Mouse (Mus musculus) liver, embryonic 13.5 days (tissue): ENCODE data around the gene Fbln2. TPM values are rescaled to one million over a fixed set of nuclear protein-coding genes. Genes with fewer than 3 reads are reported as not detected.

ENCODE experiments used
- ATAC-seq: fragments of 200-750 bp; cut with Nextera tagmentation; 2 replicates; pipeline ENCODE4 v1.8.0; 2017; ENCODE audit warnings: low read depth, mild to moderate bottlenecking, moderate number of reproducible peaks, moderate library complexity
- DNase-seq: peaks from one replicate; pipeline ENCODE4 v3.0.0; 2022
- H3K27ac ChIP-seq: fragments of 300-500 bp; sonication (generic); 2 replicates; pipeline ENCODE4 v1.5.1; 2015; ENCODE audit warnings: moderate library complexity, mild to moderate bottlenecking, inconsistent platforms
- H3K27me3 ChIP-seq: fragments of 300-500 bp; sonication (generic); 2 replicates; pipeline ENCODE4 v1.6.1; 2015; ENCODE audit warnings: mild to moderate bottlenecking, inconsistent platforms
- H3K36me3 ChIP-seq: fragments of 300-500 bp; sonication (generic); 2 replicates; pipeline ENCODE4 v1.6.1; 2015; ENCODE audit warnings: mild to moderate bottlenecking, inconsistent platforms
- H3K4me1 ChIP-seq: fragments of 300-500 bp; sonication (generic); replicated peaks from 2 replicates; pipeline ENCODE4 v1.6.1; 2015; ENCODE audit warnings: inconsistent platforms
- H3K4me2 ChIP-seq: fragments of 300-500 bp; sonication (generic); 2 replicates; pipeline ENCODE4 v1.6.1; 2015; ENCODE audit warnings: inconsistent platforms, mild to moderate bottlenecking, moderate library complexity
- H3K4me3 ChIP-seq: fragments of 300-500 bp; sonication (generic); replicated peaks from 2 replicates; pipeline ENCODE4 v1.5.1; 2015; ENCODE audit warnings: mild to moderate bottlenecking, inconsistent platforms
- H3K9ac ChIP-seq: fragments of 300-500 bp; sonication (generic); 2 replicates; pipeline ENCODE4 v1.6.1; 2015; ENCODE audit warnings: mild to moderate bottlenecking, inconsistent platforms
- H3K9me3 ChIP-seq: fragments of 300-500 bp; sonication (generic); replicated peaks from 2 replicates; pipeline ENCODE4 v1.6.1; 2016; ENCODE audit warnings: inconsistent platforms
- WGBS: fragments of 180-500 bp; shearing (Covaris S2); methylation state at CpG from one replicate; pipeline ENCODE4 v1.1.7; 2015; ENCODE audit not compliant: insufficient replicate concordance; 5-methylcytosine and 5-hydroxymethylcytosine counted together
- polyA plus RNA-seq: library from polyadenylated mRNA; unstranded; fragments of >200 nt; fragmentation: Nextera tagmentation; extraction: Ambion mirVana; gene quantifications from 2 replicates; pipeline ENCODE4 v1.2.1, GENCODE M21; 2015

Gene Fbln2
- polyA plus RNA-seq, 1 experiment from 2014 or later, result 8.7 TPM

DNA sequence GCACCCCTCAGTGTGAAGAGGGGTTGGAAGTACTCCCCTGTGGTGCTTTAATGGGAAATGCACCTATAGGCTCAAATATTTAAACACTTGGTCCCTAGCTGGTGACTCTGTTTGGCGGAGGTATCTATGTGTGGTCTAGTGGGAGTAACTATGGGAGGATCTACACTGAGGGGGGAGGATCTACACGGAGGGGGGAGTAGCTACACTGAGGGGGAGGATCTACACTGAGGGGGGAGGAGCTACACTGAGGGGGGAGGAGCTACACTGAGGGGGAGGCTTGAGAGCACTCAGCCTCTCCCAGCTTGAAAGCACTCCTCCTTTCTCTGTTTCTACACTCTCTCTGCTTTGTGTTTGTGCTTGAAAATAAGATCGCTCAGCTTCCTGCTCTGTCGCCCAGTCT is 67.2 kb downstream of the Fbln2 start:
- WGBS, result 21% methylated on average over 4 of the region's 4 CpGs
- Histone ChIP-seq H3K4me3 (no peak overlapping the region), H3K4me1 (no peaks in the 10 kb centered on the region), H3K27ac (no peak overlapping the region), H3K27me3 (peaks cover 37% of the 10 kb centered on the region), H3K4me2 (no peak overlapping the region), H3K36me3 (no peaks in the 10 kb centered on the region), H3K9ac (no peak overlapping the region), H3K9me3 (no peaks in the 10 kb centered on the region)
- DNase-seq, result no peak
- peak; percentile 41; the same call in 1 of the 2 replicates for ATAC-seq

DNA sequence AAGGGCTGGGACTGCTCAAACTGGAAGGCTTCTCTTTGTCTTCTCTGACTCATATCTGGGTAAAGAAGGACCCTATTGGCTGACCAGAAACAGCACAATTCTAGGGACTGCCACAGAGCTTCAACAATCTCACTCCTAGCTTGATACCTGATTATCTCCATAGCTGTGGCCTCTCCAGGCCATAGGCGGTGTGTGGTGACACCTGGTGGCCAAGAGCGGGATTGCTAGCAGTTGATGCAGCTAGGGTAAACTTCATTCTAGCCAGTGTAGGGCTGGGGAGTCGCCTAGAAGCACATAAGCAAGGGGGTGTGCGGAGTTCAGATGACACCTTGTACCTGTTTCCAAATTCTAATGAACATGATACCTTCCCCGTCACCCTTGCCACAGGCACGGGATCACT is 69.0 kb downstream of the Fbln2 start:
- Histone ChIP-seq H3K4me2 (no peak overlapping the region), H3K27ac (no peak overlapping the region), H3K9ac (no peak overlapping the region), H3K4me3 (no peak overlapping the region), H3K27me3 (peaks cover 55% of the 10 kb centered on the region), H3K9me3 (no peaks in the 10 kb centered on the region), H3K4me1 (peaks cover 4% of the 10 kb centered on the region; the same call in 1 of the 2 replicates), H3K36me3 (no peaks in the 10 kb centered on the region)
- ATAC-seq (peak; percentile 45; the same call in 1 of the 2 replicates), DNase-seq (peak; percentile 63)
- 3% methylated on average over 6 of the region's 6 CpGs for WGBS

DNA sequence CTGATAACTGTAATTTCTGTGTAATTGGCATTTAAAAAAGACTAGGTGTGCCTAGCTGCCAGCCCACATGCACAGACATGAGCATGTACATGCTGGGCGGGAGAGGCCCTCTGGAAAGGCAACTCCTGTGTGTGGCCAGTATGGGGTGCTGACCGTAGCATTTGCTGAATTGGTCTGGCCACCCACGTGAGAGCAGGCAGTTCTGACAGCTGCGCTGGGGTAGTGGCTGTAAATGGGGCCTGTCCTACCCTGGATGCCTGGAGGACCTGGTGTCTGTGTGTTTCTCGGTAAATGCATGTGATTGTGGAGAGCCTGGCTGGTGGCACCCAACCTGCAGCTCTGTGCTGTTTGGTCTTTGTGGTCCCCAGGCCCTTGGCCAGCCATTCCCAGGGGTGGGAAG is 69.5 kb downstream of the Fbln2 start:
- 40% methylated on average over 5 of the region's 5 CpGs for WGBS
- no peak overlapping the region for H3K27ac ChIP-seq
- peaks cover 4% of the 10 kb centered on the region; the same call in 1 of the 2 replicates for H3K4me1 ChIP-seq
- ATAC-seq, result no peak
- H3K36me3 ChIP-seq, result no peaks in the 10 kb centered on the region
- no peak overlapping the region for H3K4me2 ChIP-seq
- no peak overlapping the region for H3K9ac ChIP-seq
- no peaks in the 10 kb centered on the region for H3K9me3 ChIP-seq
- no peak overlapping the region for H3K4me3 ChIP-seq
- no peak for DNase-seq
- H3K27me3 ChIP-seq, result peaks cover 60% of the 10 kb centered on the region

DNA sequence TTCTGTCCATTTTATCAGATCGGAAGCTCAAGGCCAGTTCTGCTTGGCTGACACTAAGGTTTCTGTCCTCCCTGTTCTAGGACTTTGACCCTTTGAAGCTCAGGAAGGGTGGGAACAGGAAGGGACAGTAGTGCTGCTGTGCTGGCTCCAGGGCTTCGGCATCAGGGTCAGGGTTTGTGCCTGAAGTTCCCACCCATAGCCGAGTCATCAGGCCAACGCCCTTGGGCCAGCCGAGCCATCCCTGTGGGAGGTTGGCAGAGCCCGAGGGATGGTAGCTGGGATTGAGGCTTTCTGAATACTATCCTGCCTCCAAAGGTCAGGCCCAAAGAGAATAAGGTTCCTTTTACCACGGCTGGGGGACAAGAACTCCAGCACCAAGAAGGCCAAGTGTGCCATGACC is 70.8 kb downstream of the Fbln2 start:
- Histone ChIP-seq H3K27me3 (peaks cover 72% of the 10 kb centered on the region), H3K9me3 (no peaks in the 10 kb centered on the region), H3K36me3 (no peaks in the 10 kb centered on the region), H3K27ac (no peak overlapping the region), H3K4me2 (no peak overlapping the region), H3K4me1 (peaks cover 4% of the 10 kb centered on the region; the same call in 1 of the 2 replicates), H3K4me3 (no peak overlapping the region), H3K9ac (no peak overlapping the region)
- 45% methylated on average over 7 of the region's 7 CpGs for WGBS
- no peak for DNase-seq
- no peak for ATAC-seq

DNA sequence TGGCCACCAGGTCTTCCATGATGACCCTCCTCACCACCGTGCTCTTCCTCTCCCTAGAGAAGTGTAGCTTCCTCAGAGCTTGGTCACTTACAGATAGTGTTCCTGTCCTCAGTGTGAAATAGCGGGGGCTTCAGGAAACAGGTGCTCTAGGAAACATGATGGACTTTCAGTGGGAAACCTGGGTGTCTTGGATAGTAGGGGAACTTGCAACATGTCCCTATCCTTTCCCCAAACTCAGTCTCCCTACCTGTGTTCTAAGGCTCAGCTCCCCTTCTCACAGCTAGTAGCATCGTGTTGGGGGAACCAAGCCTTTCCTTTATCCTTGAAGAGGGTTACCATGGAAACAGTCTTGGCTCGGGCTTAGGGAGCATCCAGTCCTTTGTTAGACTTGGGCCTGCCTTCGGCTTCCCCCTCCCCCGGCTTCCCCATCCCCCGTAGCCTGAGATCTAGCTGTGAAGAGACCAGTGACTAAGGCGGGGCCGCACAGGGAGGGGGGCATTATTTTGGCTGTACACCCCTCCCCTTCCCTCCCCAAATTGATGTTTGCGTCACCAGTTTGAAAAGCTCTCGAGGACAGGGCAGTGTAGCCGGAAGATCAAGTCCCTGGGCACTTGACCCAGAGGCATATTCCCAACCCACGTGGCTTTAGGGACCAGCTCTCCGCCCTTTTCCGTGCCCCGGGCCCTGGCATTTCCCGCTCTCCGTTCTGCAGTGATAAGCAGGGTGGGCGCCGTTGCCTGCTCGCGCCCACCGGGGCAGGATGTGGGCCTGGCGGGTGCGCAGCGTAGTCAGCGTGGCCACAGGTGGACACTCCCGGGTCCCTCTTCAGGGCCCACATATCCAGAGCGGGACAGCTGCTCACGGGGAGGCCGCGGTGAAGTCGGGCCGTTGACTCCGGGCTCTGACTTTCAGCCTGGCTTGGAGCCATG is 72.5 kb downstream of the Fbln2 start:
- Histone ChIP-seq H3K4me1 (peaks cover 4% of the 10 kb centered on the region; the same call in 1 of the 2 replicates), H3K27ac (no peak overlapping the region), H3K9me3 (no peaks in the 10 kb centered on the region), H3K4me2 (peak overlapping the region; percentile 17; the same call in 1 of the 2 replicates), H3K4me3 (no peak overlapping the region), H3K36me3 (no peaks in the 10 kb centered on the region), H3K9ac (no peak overlapping the region), H3K27me3 (peaks cover 87% of the 10 kb centered on the region)
- ATAC-seq, result no peak
- WGBS, result 10% methylated on average over 35 of the region's 35 CpGs
- no peak for DNase-seq

DNA sequence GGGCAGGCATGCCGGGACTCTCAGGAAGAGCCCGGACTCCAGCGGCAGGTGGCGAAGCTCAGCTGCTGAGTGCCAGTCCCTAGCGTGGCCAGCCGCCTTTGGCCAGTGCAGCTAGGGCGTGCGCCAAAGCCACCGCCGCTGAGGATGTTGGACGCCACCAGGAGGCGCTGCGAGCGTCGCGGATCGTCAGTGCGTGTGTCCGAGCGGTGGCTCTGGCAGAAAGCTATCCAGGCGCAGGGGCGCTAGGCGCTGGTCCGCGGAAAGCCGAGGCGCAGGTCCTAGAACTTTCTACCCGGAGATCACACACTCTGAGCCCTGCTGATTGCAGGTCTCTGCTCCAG is 73.2 kb downstream of the Fbln2 start:
- no peaks in the 10 kb centered on the region for H3K36me3 ChIP-seq
- no peaks in the 10 kb centered on the region for H3K9me3 ChIP-seq
- no peak overlapping the region for H3K4me3 ChIP-seq
- ATAC-seq, result no peak
- 1% methylated on average over 28 of the region's 28 CpGs for whole genome bisulfite sequencing
- peaks cover 4% of the 10 kb centered on the region; the same call in 1 of the 2 replicates for H3K4me1 ChIP-seq
- DNase-seq, result no peak
- peaks cover 93% of the 10 kb centered on the region for H3K27me3 ChIP-seq
- H3K27ac ChIP-seq, result no peak overlapping the region
- H3K4me2 ChIP-seq, result peak overlapping the region; percentile 17; the same call in 1 of the 2 replicates
- H3K9ac ChIP-seq, result no peak overlapping the region

DNA sequence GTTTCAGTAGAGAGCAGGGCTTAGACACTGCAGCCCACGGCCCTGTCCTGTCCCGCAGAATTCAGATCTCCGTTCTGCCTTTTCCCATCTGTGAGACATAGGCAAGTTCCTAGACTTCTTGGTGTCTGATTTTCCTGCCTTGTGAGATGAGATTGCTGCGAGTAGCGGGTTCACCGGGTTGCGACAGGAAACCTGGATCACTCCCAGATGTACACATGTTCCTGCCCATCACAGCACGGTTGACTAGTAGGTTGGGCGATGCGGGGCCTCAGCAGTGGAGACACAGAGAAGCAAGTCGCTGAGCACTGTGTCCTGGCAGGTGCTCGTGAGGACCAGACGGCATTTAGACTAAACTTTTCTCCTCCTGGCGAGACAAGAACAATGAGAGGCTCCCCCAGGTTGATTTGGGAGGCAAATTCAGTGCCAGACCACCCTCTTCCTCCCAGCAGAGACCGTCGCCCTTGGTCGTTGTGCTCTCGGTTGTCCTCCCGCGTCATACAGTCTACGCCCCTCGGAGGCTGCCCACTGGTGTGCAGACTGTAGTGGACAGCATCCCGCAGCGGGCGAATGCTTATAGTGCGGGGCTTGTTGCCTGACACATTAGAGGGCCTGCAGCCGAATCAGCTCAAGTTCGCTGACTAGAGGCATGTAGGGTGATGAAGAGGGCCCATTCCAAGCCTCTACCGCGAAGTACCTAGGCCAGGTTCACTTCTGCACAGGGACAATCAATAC is 73.7 kb downstream of the Fbln2 start:
- Histone ChIP-seq H3K36me3 (no peaks in the 10 kb centered on the region), H3K9ac (no peak overlapping the region), H3K4me2 (no peak overlapping the region), H3K9me3 (no peaks in the 10 kb centered on the region), H3K4me1 (peaks cover 4% of the 10 kb centered on the region; the same call in 1 of the 2 replicates), H3K4me3 (no peak overlapping the region), H3K27ac (no peak overlapping the region), H3K27me3 (peaks cover 93% of the 10 kb centered on the region)
- ATAC-seq (no peak), DNase-seq (no peak)
- 32% methylated on average over 30 of the region's 30 CpGs for WGBS

DNA sequence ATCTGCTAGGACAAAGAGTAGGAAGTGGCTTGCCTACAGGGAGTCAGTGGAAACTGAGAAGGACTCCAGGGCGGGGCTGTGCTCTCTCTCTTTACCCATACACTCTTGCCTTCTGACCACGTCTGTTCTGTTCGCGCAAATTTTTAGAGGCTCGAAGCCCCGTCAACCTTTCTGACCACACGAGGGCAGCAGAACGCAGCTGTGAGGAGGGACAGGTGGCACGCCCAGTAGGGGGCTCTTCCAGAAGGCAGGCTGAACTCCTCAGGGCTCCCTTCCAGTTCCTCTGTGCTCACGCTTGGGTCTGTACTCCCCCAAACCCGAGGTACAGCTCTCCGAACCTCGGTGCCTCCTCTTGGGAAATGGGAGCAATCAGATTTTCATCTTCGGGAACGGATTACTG is 74.4 kb downstream of the Fbln2 start:
- Histone ChIP-seq H3K4me1 (peaks cover 4% of the 10 kb centered on the region; the same call in 1 of the 2 replicates), H3K9ac (no peak overlapping the region), H3K4me3 (no peak overlapping the region), H3K27ac (no peak overlapping the region), H3K27me3 (peaks cover 91% of the 10 kb centered on the region), H3K36me3 (no peaks in the 10 kb centered on the region), H3K4me2 (no peak overlapping the region), H3K9me3 (no peaks in the 10 kb centered on the region)
- ATAC-seq, result no peak
- DNase-seq, result peak; percentile 28
- 3% methylated on average over 15 of the region's 15 CpGs for WGBS

DNA sequence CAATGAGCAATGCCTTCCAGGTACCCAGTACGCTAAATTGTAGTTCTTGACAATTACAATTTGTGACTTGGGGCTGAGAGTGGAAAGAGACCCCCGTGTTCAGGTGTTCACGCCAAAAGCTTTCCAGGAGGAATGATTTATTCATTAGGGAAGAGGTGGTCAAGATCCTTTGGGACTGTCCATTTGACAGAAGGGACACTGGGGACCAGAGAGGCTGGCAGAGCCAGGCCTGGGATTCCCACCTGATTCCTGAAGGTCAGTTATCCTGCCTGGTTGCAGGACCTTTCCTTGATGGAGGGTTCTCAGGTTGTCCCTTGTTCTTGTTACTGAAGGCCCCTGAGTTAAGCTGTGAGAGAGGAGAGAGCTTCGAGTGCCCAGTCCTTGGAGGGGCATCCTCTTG is 74.9 kb downstream of the Fbln2 start:
- Histone ChIP-seq H3K27ac (no peak overlapping the region), H3K27me3 (peaks cover 86% of the 10 kb centered on the region), H3K4me2 (no peak overlapping the region), H3K36me3 (no peaks in the 10 kb centered on the region), H3K4me1 (peaks cover 4% of the 10 kb centered on the region; the same call in 1 of the 2 replicates), H3K4me3 (no peak overlapping the region), H3K9ac (no peak overlapping the region), H3K9me3 (no peaks in the 10 kb centered on the region)
- ATAC-seq (no peak), DNase-seq (no peak)
- WGBS, result 52% methylated on average over 4 of the region's 4 CpGs

DNA sequence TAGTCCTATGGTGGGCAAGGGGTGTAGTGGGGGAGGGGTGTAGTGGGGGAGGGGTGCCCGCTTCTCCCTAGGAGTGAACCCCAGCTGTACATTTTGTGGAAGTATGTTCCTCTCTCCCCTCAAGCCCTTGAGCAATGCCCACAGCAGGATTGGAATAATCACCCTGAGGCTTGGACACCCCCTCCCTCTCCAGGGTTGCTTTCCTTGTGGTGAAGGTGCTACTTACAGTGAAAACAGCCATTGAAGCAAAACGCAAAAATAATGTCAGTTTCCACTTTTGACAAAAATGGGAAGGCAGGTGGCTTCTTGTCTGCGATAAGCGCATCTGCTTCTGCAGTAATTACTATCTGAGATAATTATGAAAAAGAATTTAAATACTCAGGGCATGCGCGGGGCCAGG is 75.4 kb downstream of the Fbln2 start:
- Histone ChIP-seq H3K4me1 (peaks cover 4% of the 10 kb centered on the region; the same call in 1 of the 2 replicates), H3K27ac (no peak overlapping the region), H3K9ac (no peak overlapping the region), H3K36me3 (no peaks in the 10 kb centered on the region), H3K9me3 (no peaks in the 10 kb centered on the region), H3K4me2 (no peak overlapping the region), H3K27me3 (peaks cover 81% of the 10 kb centered on the region), H3K4me3 (no peak overlapping the region)
- DNase-seq (no peak), ATAC-seq (no peak)
- WGBS, result 59% methylated on average over 6 of the region's 6 CpGs

DNA sequence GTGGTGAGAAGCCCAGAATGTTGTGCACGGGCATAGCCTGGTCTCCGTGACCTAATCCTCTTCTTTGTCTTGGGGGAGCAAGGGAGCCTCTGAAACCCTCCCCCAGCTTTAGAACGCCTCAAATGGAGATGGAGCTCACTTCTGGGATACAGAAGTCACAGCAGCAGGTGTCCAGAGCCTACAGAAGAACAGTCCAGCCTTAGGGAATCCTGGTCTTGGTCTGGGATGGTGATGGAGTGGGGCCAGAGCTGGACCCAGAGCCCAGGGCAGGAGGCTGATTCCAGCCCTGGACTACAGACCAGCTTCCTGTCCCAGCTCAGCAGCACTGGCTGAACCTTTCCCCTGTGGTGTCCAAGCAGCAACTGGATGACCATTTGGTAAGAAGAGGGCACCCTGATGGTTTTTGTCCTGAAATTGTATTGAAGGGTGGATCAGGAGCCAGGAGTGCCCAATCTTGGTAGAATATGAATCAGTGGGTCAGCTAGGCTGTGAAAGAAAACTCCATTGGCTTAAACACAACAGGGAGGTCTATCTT is 76.1 kb downstream of the Fbln2 start:
- no peak overlapping the region for H3K4me3 ChIP-seq
- no peaks in the 10 kb centered on the region for H3K36me3 ChIP-seq
- H3K27ac ChIP-seq, result no peak overlapping the region
- no peak for ATAC-seq
- no peaks in the 10 kb centered on the region for H3K9me3 ChIP-seq
- H3K9ac ChIP-seq, result no peak overlapping the region
- H3K4me1 ChIP-seq, result peaks cover 4% of the 10 kb centered on the region; the same call in 1 of the 2 replicates
- WGBS, result 39% methylated on average over 3 of the region's 3 CpGs
- DNase-seq, result no peak
- H3K4me2 ChIP-seq, result no peak overlapping the region
- H3K27me3 ChIP-seq, result peaks cover 74% of the 10 kb centered on the region
